Mouse (Mus musculus) lung, postnatal 36 days (tissue): ENCODE measurements around the gene Syt1.

Source experiments
- DNase-seq: peaks from one replicate; pipeline ENCODE4 v3.0.0; 2022; ENCODE audit warnings: mixed read lengths

Gene Syt1

GRCm38 (mm10) chr10:108743759-108744158, 267.0 kb downstream of the Syt1 start:
- DNase-seq, result no peak

GRCm38 (mm10) chr10:108733982-108734381, 276.8 kb downstream of the Syt1 start:
- peak; percentile 23 for DNase-seq

DNA sequence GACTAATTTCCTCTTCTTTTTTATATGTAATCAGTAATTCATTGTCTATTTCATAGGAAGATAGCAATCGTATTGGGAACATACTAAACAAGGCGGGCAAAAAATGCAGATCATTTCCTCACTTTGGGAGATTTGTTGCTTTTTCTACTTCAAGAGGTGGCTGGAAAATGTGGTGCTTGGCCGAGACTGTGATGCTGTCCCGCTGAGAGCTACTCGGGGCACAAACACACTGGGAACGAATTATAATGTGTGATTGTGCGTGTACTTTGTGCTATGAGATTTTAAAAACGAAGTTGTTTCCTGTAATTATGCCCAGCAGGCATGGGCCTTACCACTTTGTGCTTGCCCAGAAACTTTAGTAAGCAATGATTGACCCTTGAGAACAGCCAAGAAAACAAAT, 281.8 kb downstream of the Syt1 start:
- no peak for DNase-seq

DNA sequence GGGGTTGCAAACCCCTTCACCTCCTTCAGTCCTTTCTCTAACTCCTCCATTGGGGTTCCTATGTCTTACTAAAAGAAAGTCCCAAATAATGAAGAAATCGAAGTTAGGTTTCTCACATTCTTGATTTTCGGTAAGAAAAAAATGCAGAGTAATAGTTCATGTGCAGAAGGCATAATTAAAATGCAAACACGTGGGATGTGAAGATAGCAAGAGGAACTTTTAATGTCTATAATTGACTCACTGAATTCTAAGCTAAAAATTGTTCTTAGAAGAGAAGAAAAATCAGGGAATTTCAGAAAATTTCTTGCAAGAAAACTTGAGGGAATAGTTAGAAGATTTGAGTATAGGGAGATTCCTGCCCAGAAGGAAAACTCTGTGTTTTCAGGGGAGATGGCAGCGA, 284.4 kb downstream of the Syt1 start:
- DNase-seq, result no peak

GRCm38 (mm10) chr10:108724878-108725277, 285.9 kb downstream of the Syt1 start:
- no peak for DNase-seq

- no peak for DNase-seq
Measured at GRCm38 (mm10) chr10:108710514-108710913, 300.3 kb downstream of the Syt1 start.

DNA sequence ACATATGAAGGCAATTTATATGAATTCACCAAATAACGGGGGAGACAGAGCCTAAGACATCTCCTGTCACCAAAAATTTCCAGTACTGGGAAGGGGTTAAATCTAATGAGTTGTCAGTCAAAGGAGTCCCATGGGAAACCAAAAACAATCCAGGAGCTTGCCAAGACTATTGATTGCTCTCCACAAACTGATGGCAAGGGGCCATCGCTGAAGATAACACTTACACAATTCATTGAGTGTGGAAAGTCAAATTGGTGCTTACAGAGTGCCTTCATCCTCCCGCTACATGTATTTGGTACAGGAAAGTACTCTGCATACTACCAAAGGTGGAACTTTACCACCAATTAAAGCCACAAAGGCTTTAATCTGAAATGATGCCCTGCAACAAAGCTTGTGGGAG, 305.1 kb downstream of the Syt1 start:
- no peak for DNase-seq

DNA sequence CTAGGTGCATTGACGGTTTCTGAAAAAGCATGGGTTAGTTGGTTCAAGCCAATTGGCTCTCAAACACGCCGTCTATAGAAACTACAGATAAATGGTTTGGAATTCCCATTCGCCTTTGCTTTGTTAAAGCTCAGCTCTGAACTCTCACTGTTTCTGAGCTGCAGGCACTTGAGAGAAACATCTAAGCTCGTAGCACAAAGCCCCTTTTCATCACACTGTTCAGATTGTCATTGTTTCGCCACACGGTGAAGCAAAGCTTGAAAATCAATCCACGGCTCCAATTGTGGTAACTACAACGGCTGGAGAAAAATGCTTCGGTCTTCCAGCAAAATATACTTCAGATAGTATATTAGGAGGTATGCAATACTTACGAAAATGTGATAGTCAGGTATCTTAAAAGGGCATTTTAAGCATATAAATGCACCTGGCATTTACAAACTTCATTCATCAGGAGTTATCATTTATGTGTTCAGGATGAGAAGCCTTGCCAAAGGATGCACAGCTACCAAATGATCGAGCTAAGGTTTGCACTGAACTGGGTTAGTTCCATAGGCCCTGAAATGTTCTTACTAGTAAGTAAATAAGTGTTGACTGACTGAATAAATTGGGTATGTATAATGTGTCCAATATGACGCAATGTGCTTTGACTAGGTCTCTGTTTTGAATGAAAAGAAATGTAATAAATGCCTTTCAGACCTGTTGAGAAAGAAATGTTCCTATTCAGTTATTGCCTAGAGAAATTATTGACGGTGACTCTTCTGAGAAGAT, 309.2 kb downstream of the Syt1 start:
- DNase-seq, result no peak

DNA sequence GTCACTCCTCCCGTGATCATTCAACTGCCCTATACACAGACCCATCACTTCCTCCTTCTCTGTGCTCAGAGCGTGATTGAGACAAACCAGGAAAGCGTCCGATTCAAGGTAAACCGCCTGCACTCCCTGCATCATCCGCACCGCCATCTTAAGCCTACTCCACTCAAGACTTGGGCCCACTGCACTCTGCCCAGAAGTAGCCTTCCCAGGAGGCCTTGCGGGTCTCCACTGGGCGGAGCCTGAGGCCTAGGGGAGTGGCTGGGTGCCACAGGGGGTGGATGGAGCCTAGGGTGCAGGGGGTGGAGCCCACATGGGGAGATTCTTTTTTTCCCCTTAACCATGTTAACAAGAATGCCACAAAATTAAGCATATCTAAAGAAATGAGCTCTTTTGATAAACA, 310.8 kb downstream of the Syt1 start, which contains the start of gene Gm5136:
Gene Gm5136 (minus strand): TSS at position 215 of the 400 bp plus-strand sequence.
- DNase-seq, result no peak

DNA sequence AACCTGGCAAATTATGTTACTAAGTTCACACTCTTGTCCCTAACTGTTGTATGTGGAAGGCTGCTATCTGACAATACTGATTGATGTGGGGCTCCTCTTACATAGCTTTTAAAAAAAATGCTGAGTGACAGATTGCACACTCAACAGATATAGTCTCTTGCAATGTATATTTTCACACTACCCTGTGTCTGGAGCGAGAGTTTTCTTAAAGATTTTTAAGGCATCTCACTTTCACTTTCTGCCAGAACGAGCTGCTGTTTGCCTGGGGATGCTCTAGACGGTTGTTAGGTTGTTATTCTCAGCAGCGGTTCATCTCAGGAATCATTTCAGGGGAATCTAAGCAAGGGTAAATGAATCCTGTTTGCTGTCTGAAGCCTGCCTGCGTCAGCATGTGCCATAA, 313.7 kb downstream of the Syt1 start:
- no peak for DNase-seq

DNA sequence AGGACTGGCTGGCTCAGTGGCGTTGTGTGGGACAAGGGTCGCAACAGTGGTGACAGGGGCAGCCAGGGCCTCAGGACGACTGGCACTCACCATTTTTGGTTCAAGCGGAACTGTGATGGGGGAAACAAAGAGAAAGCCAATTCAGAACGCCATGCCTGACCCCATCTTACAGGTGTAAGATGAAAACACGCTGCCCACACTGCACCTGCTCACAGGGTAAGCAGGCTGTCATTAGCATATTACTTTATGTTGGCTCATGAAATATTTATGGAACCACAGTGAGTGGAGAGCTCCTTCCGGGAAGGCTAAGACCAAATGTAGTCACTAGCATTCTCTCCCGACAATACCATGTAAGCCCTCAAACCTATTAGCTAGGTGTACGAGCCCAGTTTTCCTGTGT, 319.8 kb downstream of the Syt1 start:
- DNase-seq, result no peak

- no peak for DNase-seq
Measured at GRCm38 (mm10) chr10:108686696-108687095, 324.1 kb downstream of the Syt1 start.

DNA sequence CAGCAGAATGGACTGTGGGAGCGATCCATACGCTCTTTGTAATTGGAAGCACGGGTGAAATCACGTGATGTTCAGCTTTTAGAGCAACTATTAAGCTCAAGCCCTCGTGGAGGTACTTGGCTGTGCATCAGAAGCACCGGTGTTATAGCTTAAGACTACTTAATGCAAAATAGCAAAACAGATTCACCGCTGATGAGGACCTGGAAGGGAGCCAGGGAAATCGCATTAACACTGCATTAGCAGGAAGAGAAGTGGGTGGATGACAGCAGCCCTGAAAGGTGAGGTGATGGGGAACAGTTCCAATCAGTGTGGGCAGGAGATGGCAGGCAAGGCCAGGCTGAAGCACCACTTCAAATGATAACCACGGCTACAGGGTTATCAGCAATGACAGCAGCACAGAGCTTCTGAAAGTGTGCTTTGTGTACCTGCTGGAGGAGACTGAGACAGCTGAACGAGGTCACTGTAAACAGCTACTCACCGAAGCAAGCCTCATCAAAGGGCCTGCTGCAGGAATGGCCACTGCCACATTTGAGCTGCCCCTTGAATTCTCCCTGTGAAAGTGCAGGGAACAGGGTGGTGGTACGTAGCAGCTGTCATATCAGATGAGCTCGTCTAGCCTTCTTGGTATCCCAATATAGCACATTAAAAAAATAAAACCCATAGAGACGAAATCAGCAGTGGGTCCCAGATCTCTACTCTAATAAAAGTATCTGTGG, 330.9 kb downstream of the Syt1 start:
- DNase-seq, result no peak

DNA sequence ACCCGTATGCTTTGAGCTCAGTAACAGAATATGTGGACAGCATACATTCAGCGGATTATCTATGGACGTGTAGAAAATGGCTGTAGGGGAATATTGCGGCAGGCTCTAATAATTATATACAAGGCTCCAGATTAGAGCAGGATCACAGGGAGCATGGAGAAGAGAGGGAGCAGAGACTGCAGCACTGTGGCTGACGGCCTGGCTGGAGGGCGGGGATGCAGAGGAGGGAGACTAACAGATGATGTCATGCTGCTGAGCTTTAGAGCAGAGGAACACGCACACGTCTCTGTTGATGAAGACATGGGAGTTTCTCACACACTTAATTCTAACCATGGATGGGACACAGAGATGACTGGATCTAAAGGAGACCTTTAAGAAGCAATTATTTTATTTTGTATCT, 333.7 kb downstream of the Syt1 start:
- no peak for DNase-seq

DNA sequence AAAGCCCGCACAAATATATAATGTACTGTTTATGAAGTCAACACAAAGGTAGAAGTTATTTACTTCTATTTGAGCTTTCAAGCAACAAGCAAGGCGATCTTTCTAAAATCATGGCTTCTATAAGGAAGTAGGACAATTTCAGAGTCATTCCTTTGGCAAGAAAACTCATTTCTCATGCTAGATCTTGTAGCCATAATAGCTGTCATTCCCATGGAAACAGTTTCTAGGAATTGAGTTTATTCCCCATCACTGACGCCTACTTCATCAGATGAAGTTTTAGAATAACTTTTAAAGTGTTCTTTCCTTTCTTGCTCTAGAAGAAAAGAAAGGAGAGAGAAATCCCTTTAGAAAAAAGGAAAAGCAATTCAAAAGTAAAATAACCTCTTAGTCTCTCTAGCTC, 341.8 kb downstream of the Syt1 start:
- no peak for DNase-seq

GRCm38 (mm10) chr10:108660295-108660694, 350.5 kb downstream of the Syt1 start:
- DNase-seq, result no peak

DNA sequence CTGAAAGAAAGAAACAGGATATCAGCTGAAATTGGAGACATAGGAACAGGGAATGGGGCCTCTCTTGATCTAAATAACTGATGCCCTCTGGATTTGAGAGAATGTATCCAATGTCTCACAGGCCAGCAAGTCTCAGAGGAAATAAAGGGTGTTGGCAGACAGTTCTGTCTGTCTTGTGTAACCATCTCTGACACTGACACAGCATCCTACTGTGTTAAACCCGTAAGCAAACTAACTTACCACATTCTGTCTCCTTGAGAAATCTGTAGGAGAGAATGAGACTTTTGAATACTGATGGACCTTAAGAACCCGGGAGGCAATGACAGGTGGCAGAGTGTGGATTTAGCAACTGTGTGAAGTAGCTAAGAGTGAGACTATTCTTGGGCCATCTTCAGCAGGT, 352.5 kb downstream of the Syt1 start:
- no peak for DNase-seq

DNA sequence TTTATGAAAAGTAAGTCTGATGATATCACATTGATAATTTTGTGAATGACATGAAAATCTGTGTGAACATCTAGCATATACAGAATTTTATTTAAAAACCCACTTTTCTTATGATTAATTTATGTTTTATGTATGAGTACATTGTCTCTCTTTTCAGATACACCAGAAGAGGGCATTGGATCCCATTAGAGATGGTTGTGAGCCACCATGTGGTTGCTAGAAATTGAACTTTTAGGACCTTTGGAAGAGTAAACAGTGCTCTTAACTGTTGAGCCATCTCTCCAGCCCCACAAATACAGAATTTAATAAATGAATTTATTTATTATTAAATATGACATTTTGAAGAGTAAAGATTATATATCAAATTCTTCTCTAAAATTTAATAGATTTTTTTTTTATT, 353.1 kb downstream of the Syt1 start:
- no peak for DNase-seq

- no peak for DNase-seq
Measured at GRCm38 (mm10) chr10:108656898-108657297, 353.9 kb downstream of the Syt1 start.

- DNase-seq, result no peak
Measured at GRCm38 (mm10) chr10:108655074-108655473, 355.7 kb downstream of the Syt1 start.

- no peak for DNase-seq
Measured at GRCm38 (mm10) chr10:108652831-108653230, 358.0 kb downstream of the Syt1 start.

DNA sequence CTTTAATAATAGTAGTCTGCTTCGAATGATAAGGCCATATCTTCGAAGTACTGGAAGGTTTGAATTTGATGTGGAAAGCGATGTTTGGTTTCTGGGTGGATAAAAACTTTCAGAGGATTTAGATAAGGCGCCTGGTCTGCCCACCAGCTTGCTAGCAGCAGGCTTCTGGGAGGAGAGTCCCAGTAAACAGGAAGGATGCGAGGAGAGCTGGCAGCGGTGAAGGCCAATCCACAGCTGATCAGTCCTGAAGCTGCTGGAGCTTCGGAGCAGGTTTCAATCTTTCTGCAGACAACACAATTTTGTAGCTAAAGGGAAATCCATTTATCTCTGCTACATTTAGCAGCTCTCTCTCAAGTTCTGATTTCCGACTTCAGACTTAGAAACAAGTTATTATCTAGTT, 358.7 kb downstream of the Syt1 start:
- no peak for DNase-seq

GRCm38 (mm10) chr10:108649174-108649573, 361.6 kb downstream of the Syt1 start:
- DNase-seq, result no peak

DNA sequence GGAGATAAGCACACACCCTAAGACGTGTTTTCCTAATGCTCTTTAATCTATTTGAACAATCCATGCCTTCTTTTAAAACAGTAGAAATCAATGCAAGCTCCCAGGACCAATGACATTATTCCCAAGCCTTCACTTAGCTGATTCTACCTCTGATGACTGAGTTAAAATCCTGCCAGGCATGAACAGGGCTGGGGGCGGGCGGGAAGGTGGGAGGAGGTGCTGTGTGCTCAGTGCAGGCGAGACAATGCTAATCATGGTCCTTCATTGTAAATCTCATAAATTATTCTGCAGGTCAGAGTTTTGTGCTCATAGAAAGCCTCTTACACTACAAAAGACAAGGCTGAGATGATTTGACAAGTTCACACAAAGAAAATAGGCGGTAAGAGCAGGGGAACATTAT, 366.9 kb downstream of the Syt1 start:
- DNase-seq, result no peak

DNA sequence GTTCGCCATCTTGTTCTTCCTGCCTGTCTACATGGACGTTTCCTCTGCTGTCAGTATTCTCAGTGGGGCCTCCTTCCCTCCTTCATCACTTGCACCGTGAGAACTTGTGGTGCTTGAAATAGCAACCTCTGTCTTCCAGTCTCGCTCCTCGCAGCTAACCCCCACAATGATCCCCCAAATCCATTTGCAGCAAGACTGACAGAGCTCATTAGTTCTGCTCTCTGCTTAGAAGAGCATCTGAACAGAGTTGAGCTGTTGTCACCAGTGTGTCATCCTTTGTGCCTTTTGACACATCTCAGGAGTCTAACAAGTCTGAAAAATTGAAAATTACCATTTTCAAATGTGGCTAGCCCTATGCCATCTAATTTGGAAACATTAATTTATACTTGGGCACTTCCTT, 372.7 kb downstream of the Syt1 start:
- no peak for DNase-seq
